9 mouse cellular contexts compared by ENCODE assay signal in the genomic region with DNA sequence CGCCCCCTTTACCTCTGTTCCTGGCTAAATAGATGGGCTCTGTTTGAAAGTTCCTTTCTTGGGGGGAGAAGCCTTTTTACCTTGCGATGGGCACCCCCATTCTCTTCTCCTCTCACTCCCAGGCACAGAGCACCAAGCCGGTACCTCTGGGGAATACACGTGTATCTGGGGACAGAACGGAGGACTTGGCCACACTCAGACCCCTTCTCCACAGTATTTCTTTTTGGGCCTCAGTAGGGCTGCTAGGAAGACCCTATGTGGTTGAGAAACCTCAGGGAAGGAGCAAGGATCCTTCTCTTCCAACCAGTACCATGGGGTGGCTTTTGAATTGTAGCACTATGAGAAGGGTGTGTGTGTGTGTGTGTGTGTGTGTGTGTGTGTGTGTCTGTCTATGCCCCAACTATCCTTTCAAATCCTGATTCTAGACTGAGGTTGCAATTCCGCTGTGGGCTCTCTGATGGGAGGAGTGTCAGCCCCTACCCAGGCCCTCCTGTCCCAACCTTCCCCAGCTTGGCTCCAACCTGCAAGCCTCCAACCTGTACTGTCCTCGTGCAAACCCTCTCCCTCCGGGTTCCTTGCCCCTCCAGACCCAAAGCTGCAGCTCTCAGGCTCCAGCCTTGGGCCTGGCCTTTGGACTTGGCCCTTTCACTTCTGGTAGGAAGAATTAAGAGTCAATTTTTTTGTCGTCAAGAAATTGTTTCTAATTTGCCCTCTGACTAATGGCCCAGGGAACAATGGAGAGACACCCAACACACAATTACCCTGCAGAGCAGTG. TPM values are rescaled to one million over a fixed set of nuclear protein-coding genes. Genes with fewer than 3 reads are reported as not detected.
DNase-seq lines count a peak whose midpoint lies in the region; ATAC-seq and TF ChIP-seq lines count a peak whose summit lies in the region.
"Had no signal": no experiment of that assay in that cellular context is flagged by ENCODE, and none has a peak within 500 bp of the region (broad histone marks: within the 10 kb centered on the region; RNA-seq: fewer than 3 reads in every experiment).

No protein-coding gene starts in this region.

- H3K4me2 ChIP-seq in embryonic facial prominence, embryonic 13.5 days = peak overlapping the region; percentile 99
- H3K4me2 ChIP-seq in hindbrain, embryonic 16.5 days (ENCODE audit: low read length) = peak overlapping the region; percentile 96
- H3K4me2 ChIP-seq in midbrain, embryonic 12.5 days (replicated peaks) = peak overlapping the region; percentile 97

- intact Hi-C loops in heart, adult 2 months (cut with DNase I) = no loop called here
- intact Hi-C loops in heart, postnatal 25 days (cut with DNase I) = no loop called here

- H3K9ac ChIP-seq in heart, adult 2 months (ENCODE audit: low read depth, low read length) = no peak overlapping the region
- H3K9ac ChIP-seq in embryonic facial prominence, embryonic 13.5 days = peak overlapping the region; percentile 100
- H3K9ac ChIP-seq in hindbrain, embryonic 16.5 days (ENCODE audit: low read depth, low read length) = peak overlapping the region; percentile 44
- peak overlapping the region; percentile 99 for H3K9ac ChIP-seq in midbrain, embryonic 12.5 days (replicated peaks)

- TF ChIP-seq EP300 in heart, adult 2 months (IDR thresholded peaks at IDR 0.05; ENCODE audit: insufficient read depth, low read depth, low read length) = no peak

- no peaks in the 10 kb centered on the region for H3K79me2 ChIP-seq in heart, adult 2 months (replicated peaks; ENCODE audit: control insufficient read depth, insufficient read depth, low read length)

- peaks cover 3% of the 10 kb centered on the region; the same call in 1 of the 2 replicates for H3K36me3 ChIP-seq in heart, adult 2 months (ENCODE audit: control insufficient read depth, insufficient read depth, low read length)
- no peaks in the 10 kb centered on the region for H3K36me3 ChIP-seq in embryonic facial prominence, embryonic 13.5 days
- H3K36me3 ChIP-seq in hindbrain, embryonic 16.5 days (ENCODE audit: control insufficient read depth, insufficient read depth, low read length) = no peaks in the 10 kb centered on the region
- H3K36me3 ChIP-seq in midbrain, embryonic 12.5 days = no peaks in the 10 kb centered on the region
- H3K36me3 ChIP-seq: G1E had no signal

- H3K27ac ChIP-seq in heart, adult 2 months = peak overlapping the region; percentile 98
- peak overlapping the region; percentile 94 for H3K27ac ChIP-seq in embryonic facial prominence, embryonic 13.5 days
- H3K27ac ChIP-seq in hindbrain, embryonic 16.5 days (ENCODE audit: low read depth, low read length) = peak overlapping the region; percentile 57
- peak overlapping the region; percentile 98 for H3K27ac ChIP-seq in midbrain, embryonic 12.5 days (replicated peaks)

- no peak for TF ChIP-seq CTCF in heart, adult 2 months (IDR thresholded peaks at IDR 0.05)

- DNase-seq in heart, adult 2 months = peak in 1 of 2 experiments; percentile 19
- DNase-seq in heart, postnatal 25 days (ENCODE audit: low spot score) = no peak
- no peak for DNase-seq in MN1 (ENCODE audit: low spot score)
- no peak for DNase-seq in layer of hippocampus, adult 9-11 months
- no peak for DNase-seq in spleen, adult 12 weeks (ENCODE audit: low spot score)

- H3K4me1 ChIP-seq in heart, adult 2 months (ENCODE audit: control insufficient read depth, insufficient read depth, low read length) = peaks cover 24% of the 10 kb centered on the region
- H3K4me1 ChIP-seq in embryonic facial prominence, embryonic 13.5 days = peaks cover 81% of the 10 kb centered on the region
- peaks cover 72% of the 10 kb centered on the region for H3K4me1 ChIP-seq in hindbrain, embryonic 16.5 days (ENCODE audit: control insufficient read depth, insufficient read depth, low read depth, low read length)
- H3K4me1 ChIP-seq in midbrain, embryonic 12.5 days = peaks cover 74% of the 10 kb centered on the region

- WGBS in heart, adult 2 months = 71% methylated on average over 9 of the region's 9 CpGs
- 38% methylated on average over 9 of the region's 9 CpGs for WGBS in embryonic facial prominence, embryonic 13.5 days
- 51% methylated on average over 9 of the region's 9 CpGs for WGBS in hindbrain, embryonic 16.5 days
- 35% methylated on average over 9 of the region's 9 CpGs for WGBS in midbrain, embryonic 12.5 days

- H3K9me3 ChIP-seq in embryonic facial prominence, embryonic 13.5 days = no peaks in the 10 kb centered on the region
- no peaks in the 10 kb centered on the region for H3K9me3 ChIP-seq in hindbrain, embryonic 16.5 days (ENCODE audit: control insufficient read depth, low read length)
- no peaks in the 10 kb centered on the region for H3K9me3 ChIP-seq in midbrain, embryonic 12.5 days

- ATAC-seq in embryonic facial prominence, embryonic 13.5 days (ENCODE audit: insufficient number of reproducible peaks, insufficient read depth, low FRiP score, low TSS enrichment, low read depth) = no peak
- no peak for ATAC-seq in hindbrain, embryonic 16.5 days
- no peak for ATAC-seq in midbrain, embryonic 12.5 days (ENCODE audit: low FRiP score, low read depth)

- H3K27me3 ChIP-seq in heart, adult 2 months (ENCODE audit: control insufficient read depth, insufficient read depth, low read length) = no peaks in the 10 kb centered on the region
- H3K27me3 ChIP-seq in embryonic facial prominence, embryonic 13.5 days = no peaks in the 10 kb centered on the region
- H3K27me3 ChIP-seq in hindbrain, embryonic 16.5 days (replicated peaks; ENCODE audit: control insufficient read depth, insufficient read depth, low read length) = no peaks in the 10 kb centered on the region
- H3K27me3 ChIP-seq in midbrain, embryonic 12.5 days = peaks cover 6% of the 10 kb centered on the region; the same call in 1 of the 2 replicates

- no peak for TF ChIP-seq POLR2A in heart, adult 2 months (IDR thresholded peaks at IDR 0.05; ENCODE audit: insufficient read depth, low read depth, low read length)

- no peak overlapping the region for H3K4me3 ChIP-seq in heart, adult 2 months
- H3K4me3 ChIP-seq in embryonic facial prominence, embryonic 13.5 days = peak overlapping the region; percentile 91; the same call in 1 of the 2 replicates
- H3K4me3 ChIP-seq in hindbrain, embryonic 16.5 days (ENCODE audit: low read length) = no peak overlapping the region
- H3K4me3 ChIP-seq in midbrain, embryonic 12.5 days = peak overlapping the region; percentile 97

RNA-seq across cellular contexts. Expression of a gene that starts 4.4 kb away (rescaled TPM):
- 1 to 10 TPM; 5.4 to 9.7 TPM for total RNA-seq in heart, adult 2 months (2021)
- 5.9 and 6.4 TPM in 2 replicates for polyA plus RNA-seq in heart, adult 2 months (2012; rRNA removed)
- total RNA-seq in heart, postnatal 25 days (2021) = 1 to 10 TPM; 7.8 to 8.3 TPM
- 13.1 and 13.9 TPM in 2 replicates for polyA plus RNA-seq in embryonic facial prominence, embryonic 13.5 days (2015; fragmentation: Nextera tagmentation; extraction: Ambion mirVana)
- polyA plus RNA-seq in hindbrain, embryonic 16.5 days (2015; fragmentation: Nextera tagmentation; extraction: Ambion mirVana) = 7.8 and 9.7 TPM in 2 replicates
- polyA plus RNA-seq in midbrain, embryonic 12.5 days (2016; fragmentation: Nextera tagmentation; extraction: Ambion mirVana) = 25.1 and 26.1 TPM in 2 replicates

Comparison
In these comparisons a context has a peak if more than half of its experiments do, and no peak if none do; other contexts are left out.
1. H3K4me3 ChIP-seq: peak in embryonic facial prominence, embryonic 13.5 days (single experiment) and midbrain, embryonic 12.5 days (single experiment); none in heart, adult 2 months (single experiment) and hindbrain, embryonic 16.5 days (single experiment).
2. Peak in every context shown above with its lines, with median percentiles within 50 percentile points of each other: H3K27ac ChIP-seq and H3K4me2 ChIP-seq.